ENCODE assay signal across 9 mouse cellular contexts in the genomic region with DNA sequence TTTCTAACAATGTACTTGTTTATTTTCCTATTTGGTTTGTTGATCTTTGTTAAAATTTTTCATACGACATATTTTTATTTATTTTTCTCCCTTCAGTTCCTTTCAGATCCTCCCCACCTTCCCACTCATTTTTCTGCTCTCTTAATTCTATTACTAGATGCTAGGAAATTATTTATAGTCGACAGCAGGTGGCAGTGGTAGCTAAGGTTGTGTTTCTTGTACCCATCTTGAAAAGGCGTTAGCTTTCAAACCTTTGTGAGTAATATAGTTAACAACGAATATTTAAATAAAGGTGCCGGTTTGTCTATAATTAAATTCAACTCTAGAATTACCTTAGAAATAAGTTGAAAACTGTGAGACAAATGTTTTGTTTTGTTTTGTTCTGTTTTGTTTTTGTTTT. TPM values are rescaled to one million over a fixed set of nuclear protein-coding genes. Genes with fewer than 3 reads are reported as not detected.
DNase-seq lines count a peak whose midpoint lies in the region; ATAC-seq and TF ChIP-seq lines count a peak whose summit lies in the region.
"Had no signal": no experiment of that assay in that cellular context is flagged by ENCODE, and none has a peak within 500 bp of the region (broad histone marks: within the 10 kb centered on the region; RNA-seq: fewer than 3 reads in every experiment).

No protein-coding gene starts in this region.

- H3K9ac ChIP-seq in midbrain, postnatal 0 days (replicated peaks; ENCODE audit: low read length, poor library complexity, severe bottlenecking): no peak overlapping the region
- H3K9ac ChIP-seq in midbrain, embryonic 11.5 days (ENCODE audit: low read length): no peak overlapping the region

- no peaks in the 10 kb centered on the region for H3K4me1 ChIP-seq in midbrain, postnatal 0 days (ENCODE audit: insufficient read depth, low read length)
- no peaks in the 10 kb centered on the region for H3K4me1 ChIP-seq in midbrain, embryonic 11.5 days (ENCODE audit: control insufficient read depth, insufficient read depth, low read length)

- H3K4me3 ChIP-seq in gastrocnemius, adult 2 months: no peak overlapping the region
- no peak overlapping the region for H3K4me3 ChIP-seq in midbrain, postnatal 0 days (ENCODE audit: low read depth, low read length)
- no peak overlapping the region for H3K4me3 ChIP-seq in midbrain, embryonic 11.5 days (ENCODE audit: low read depth, low read length)

- TF ChIP-seq CTCF in gastrocnemius, adult 2 months (IDR thresholded peaks at IDR 0.05): peak; percentile 39; the same call in 1 of the 2 replicates
- peak; percentile 79 for TF ChIP-seq CTCF in midbrain, postnatal 0 days (IDR thresholded peaks at IDR 0.05)

- H3K27me3 ChIP-seq in midbrain, postnatal 0 days (ENCODE audit: insufficient read depth, low read length): no peaks in the 10 kb centered on the region
- H3K27me3 ChIP-seq in midbrain, embryonic 11.5 days (ENCODE audit: control insufficient read depth, insufficient read depth, low read length): no peaks in the 10 kb centered on the region

- 39% methylated on average over 5 of the region's 5 CpGs for WGBS in midbrain, postnatal 0 days
- WGBS in midbrain, embryonic 11.5 days: 62% methylated on average over 5 of the region's 5 CpGs

- ATAC-seq in midbrain, postnatal 0 days (ENCODE audit: low FRiP score): no peak
- no peak for ATAC-seq in midbrain, embryonic 11.5 days (ENCODE audit: low FRiP score)
- no peak for ATAC-seq in megakaryocyte, adult 5-6 weeks (ENCODE audit: poor library complexity, severe bottlenecking)
- ATAC-seq: activated CD4-positive, CD25-positive, alpha-beta regulatory T cell, adult 4 months had no signal

- no peak for DNase-seq in gastrocnemius, adult 2 months
- no peak for DNase-seq in gastrocnemius, postnatal 25 days
- peak; percentile 77 for DNase-seq in midbrain, postnatal 0 days (ENCODE audit: low spot score)
- DNase-seq in midbrain, embryonic 11.5 days (ENCODE audit: low spot score, missing footprints): no peak
- peak; percentile 43 for DNase-seq in fibroblast of lung, adult 2 months (ENCODE audit: low read depth)
- peak; percentile 36 for DNase-seq in telencephalon, adult 2 months (ENCODE audit: low read depth, low spot score)
- DNase-seq in heart, postnatal 4 days: no peak

- H3K27ac ChIP-seq in gastrocnemius, adult 2 months: no peak overlapping the region
- no peak overlapping the region for H3K27ac ChIP-seq in midbrain, postnatal 0 days (ENCODE audit: low read depth, low read length)
- no peak overlapping the region for H3K27ac ChIP-seq in midbrain, embryonic 11.5 days (ENCODE audit: low read depth, low read length)

- no peak overlapping the region for H3K4me2 ChIP-seq in midbrain, postnatal 0 days (ENCODE audit: low read depth, low read length, poor library complexity, severe bottlenecking)
- no peak overlapping the region for H3K4me2 ChIP-seq in midbrain, embryonic 11.5 days

- no peaks in the 10 kb centered on the region for H3K36me3 ChIP-seq in midbrain, postnatal 0 days (ENCODE audit: insufficient read depth, low read length)
- no peaks in the 10 kb centered on the region for H3K36me3 ChIP-seq in midbrain, embryonic 11.5 days (ENCODE audit: control insufficient read depth, insufficient read depth, low read length)

- intact Hi-C loops in gastrocnemius, adult 2 months (cut with DNase I): no loop called here

- no peaks in the 10 kb centered on the region for H3K9me3 ChIP-seq in midbrain, postnatal 0 days (ENCODE audit: low read length)
- no peaks in the 10 kb centered on the region for H3K9me3 ChIP-seq in midbrain, embryonic 11.5 days (ENCODE audit: control insufficient read depth, low read length)

RNA-seq across cellular contexts. Expression of a gene that starts 26.6 kb away (rescaled TPM):
- 10 to 100 TPM; 10.6 to 12.4 TPM for total RNA-seq in gastrocnemius, adult 2 months (2021)
- total RNA-seq in gastrocnemius, postnatal 25 days (2021): 1 to 10 TPM; 7.3 to 9.8 TPM
- 2.8 and 4.5 TPM in 2 replicates for total RNA-seq in midbrain, postnatal 0 days (2014; rRNA removed)
- polyA plus RNA-seq in midbrain, postnatal 0 days (2015; fragmentation: Nextera tagmentation; extraction: Ambion mirVana): 2.6 and 3.7 TPM in 2 replicates
- 7.9 and 8.9 TPM in 2 replicates for polyA plus RNA-seq in midbrain, embryonic 11.5 days (2014; fragmentation: Nextera tagmentation; extraction: Ambion mirVana)
- total RNA-seq in heart, postnatal 4 days (2021): 1 to 10 TPM; 5.1 to 8.5 TPM
- total RNA-seq in megakaryocyte, adult 5-6 weeks (2015): 1.2 and 1.7 TPM in 2 replicates
- 0.07 and 1.8 TPM in 2 replicates for total RNA-seq in megakaryocyte, adult 5-6 weeks (2017)

RNA-seq across cellular contexts. Expression of a gene that starts 48.6 kb away (rescaled TPM):
- not detected for total RNA-seq in gastrocnemius, adult 2 months (2021)
- total RNA-seq in gastrocnemius, postnatal 25 days (2021): under 1 TPM in 1 of 2 experiments, not detected in 1; 0.23 TPM
- 2.2 and 4.5 TPM in 2 replicates for total RNA-seq in midbrain, postnatal 0 days (2014; rRNA removed)
- polyA plus RNA-seq in midbrain, postnatal 0 days (2015; fragmentation: Nextera tagmentation; extraction: Ambion mirVana): 6.4 and 6.6 TPM in 2 replicates
- polyA plus RNA-seq in midbrain, embryonic 11.5 days (2014; fragmentation: Nextera tagmentation; extraction: Ambion mirVana): 35.3 and 37.7 TPM in 2 replicates
- not detected for total RNA-seq in heart, postnatal 4 days (2021)
- total RNA-seq in megakaryocyte, adult 5-6 weeks (2015): not detected in 2 replicates
- total RNA-seq in megakaryocyte, adult 5-6 weeks (2017): not detected in 2 replicates
- polyA plus RNA-seq: activated CD4-positive, CD25-positive, alpha-beta regulatory T cell, adult 4 months had no signal

Comparison
In these comparisons a context has a peak if more than half of its experiments do, and no peak if none do; other contexts are left out.
1. DNase-seq: peak in midbrain, postnatal 0 days (single experiment), fibroblast of lung, adult 2 months (single experiment) and telencephalon, adult 2 months (single experiment); none in gastrocnemius, adult 2 months (single experiment), gastrocnemius, postnatal 25 days (single experiment), midbrain, embryonic 11.5 days (single experiment) and heart, postnatal 4 days (single experiment).